Mouse (Mus musculus): Measurements from ENCODE around the gene Ank2.

GRCm38 (mm10) chr3:127015175-127015574, 484.0 kb downstream of the Ank2 start:
- no peak for TF ChIP-seq POLR2A (IDR thresholded peaks at IDR 0.05; ENCODE audit: low read depth, low read length)
- TF ChIP-seq CTCF (IDR thresholded peaks at IDR 0.05; ENCODE audit: extremely low read depth, insufficient read length, insufficient replicate concordance, low read depth, low read length) = no peak

Measured in small intestine, adult 2 months (tissue).